Mouse (Mus musculus): ENCODE measurements around the gene Atg9a. TPM values are rescaled to one million over a fixed set of nuclear protein-coding genes. Genes with fewer than 3 reads are reported as not detected.

The Atg9a gene
- 23.3 and 27.3 TPM in 2 replicates for polyA plus RNA-seq (2015; fragmentation: Nextera tagmentation; extraction: Ambion mirVana)

DNA sequence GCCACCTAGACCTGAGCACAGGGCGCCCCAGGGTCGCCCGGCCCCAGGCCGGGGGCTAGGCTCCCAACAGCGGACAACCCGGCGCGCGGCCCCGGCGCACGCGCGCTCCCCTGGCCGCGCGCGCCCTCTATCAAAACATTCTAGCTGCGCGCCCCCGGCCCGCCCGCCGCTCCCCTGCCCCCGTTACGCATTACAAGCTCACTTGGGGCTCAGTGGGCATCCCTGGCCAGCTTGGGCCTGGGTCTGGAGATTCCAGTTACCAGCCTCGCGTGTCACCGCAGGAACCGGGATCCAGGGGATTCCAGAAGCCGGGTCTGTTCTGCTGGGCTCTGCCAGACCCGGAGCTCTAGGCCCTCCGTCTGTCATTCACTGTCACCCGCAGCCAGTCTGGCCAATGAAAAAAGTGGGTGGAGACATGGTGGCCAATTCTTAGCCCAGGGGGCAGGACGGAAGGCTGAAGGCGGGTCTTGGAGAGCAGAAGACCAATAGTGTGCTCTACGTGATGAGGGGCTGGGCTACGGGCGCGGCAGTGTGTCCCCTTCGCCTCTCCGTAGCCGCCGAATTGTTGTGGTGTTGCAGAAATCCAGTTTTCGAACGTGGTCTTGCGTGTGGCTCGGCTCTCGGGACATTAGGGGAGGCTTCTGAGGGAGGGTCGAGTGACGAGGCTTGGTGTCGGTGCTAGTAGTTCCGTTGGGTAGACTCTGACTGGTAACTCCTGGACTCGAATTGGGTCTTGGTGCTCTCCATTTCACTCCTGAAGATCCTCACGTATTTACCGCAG is at the start of gene Atg9a, which contains the start of gene Ankzf1:
Gene Atg9a, minus strand, starts transcription at position 575 of the 781 bp plus-strand sequence.
Gene Ankzf1, plus strand, starts transcription at position 530 of the 781 bp plus-strand sequence.

GRCm38 (mm10) chr1:75236117-75237050 is 44.4 kb upstream of the Atg9a start, which contains the start of gene Dnajb2:
Gene Dnajb2, plus strand, starts transcription at chr1:75236406.

DNA sequence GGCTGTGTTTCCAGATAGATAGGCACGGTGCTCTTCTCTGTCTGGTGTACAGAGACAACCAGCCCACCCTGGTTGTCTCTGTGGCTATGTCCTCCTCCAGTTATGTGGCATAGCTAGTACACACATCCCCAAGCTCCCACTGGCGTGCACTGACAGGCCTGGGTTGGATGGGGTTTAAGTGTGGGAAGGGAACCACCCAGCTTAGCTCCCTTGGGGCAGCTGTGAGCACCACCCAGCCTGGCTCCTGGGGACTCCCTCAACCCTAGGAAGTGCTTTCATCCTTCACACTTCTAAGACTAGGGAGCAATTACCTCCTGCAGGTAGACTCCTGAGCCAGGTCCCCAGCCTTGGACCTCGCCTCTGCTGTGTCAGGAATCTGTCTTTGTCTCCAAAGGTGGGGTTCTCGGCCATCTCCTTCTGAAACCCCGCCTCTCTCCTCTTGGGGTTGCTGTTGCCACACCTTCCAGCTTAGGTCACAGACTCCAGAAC is 39.7 kb upstream of the Atg9a start, which contains the start of gene A630095N17Rik:
Gene A630095N17Rik, minus strand, starts transcription at position 439 of the 489 bp plus-strand sequence.

GRCm38 (mm10) chr1:75219531-75219930 is 27.5 kb upstream of the Atg9a start, which contains the start of gene Tuba4a:
Gene Tuba4a, minus strand, starts transcription at chr1:75219865.

GRCm38 (mm10) chr1:75210136-75211087 is 18.4 kb upstream of the Atg9a start, which contains the start of the genes Glb1l and Stk16:
Gene Glb1l, minus strand, starts transcription at chr1:75210813.
Gene Stk16, plus strand, starts transcription at chr1:75210838.

DNA sequence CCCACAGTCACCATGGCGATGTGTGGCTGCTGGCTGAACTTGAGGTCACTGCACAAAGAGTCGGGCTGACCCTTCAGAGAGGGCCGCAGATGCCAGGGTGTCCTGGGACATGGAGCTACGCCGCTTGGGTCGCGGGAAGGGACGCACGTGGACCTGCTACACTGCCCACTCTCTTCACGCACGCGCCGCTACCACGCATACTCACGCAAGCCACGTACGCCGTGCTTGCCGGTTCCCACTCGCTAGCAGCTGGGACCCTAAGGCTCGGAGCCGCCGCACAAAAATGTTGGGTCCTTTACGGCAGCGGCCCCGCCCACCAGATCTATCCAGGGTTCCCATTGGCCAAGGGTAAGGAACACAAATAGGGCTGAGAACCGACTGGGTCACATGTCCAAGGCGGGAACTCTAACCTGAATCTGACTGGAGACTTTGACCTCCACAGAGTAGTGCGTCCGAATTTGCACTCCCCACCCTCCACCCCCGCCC is 11.8 kb downstream of the Atg9a start, which contains the start of gene Abcb6:
Gene Abcb6, minus strand, starts transcription at position 288 of the 486 bp plus-strand sequence.

DNA sequence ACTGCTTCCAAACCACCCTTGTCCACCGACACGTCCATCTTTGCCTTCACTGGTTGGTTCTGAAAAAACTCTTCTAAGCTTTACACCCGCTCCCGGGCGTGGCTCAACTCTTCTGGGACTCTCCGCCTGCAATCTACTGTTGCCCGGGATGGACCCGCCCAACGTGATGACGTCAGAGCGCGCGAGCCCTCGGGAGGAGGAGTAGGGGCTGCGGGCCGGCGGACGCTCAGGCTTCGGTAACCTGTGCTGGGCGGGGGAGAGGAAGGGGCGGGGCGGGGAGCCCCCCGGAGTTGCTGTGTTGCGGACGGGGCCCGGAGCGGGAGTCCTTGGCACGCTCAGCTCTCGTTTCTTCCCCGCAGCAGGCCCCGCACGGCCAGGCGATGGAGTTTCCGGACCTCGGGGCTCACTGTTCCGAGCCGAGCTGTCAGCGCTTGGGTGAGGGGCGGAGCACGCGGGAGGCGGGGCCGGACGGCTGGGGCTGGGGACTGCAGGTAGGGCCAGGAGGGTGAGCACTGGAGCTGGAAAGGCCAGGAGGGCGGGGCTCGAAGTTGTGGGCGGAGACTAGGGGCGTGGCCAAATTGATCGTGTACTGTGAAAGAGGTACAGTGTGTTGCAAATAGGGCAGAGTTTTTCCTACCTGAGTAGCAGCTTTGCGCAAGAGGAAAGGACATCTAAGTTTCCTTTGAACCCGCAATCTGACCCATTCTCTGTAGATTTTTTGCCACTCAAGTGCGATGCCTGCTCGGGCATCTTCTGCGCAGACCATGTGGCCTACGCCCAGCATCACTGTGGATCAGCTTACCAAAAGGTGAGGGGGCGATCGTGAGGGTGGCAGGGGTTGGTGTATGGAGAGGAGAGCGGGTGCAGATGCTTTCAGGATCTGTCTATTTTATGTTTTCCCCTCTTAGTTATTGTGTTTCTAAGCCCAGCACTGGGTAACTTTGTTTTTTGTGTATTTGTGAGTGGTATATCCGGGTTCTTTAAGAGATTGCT is 23.2 kb downstream of the Atg9a start, which contains the start of gene Zfand2b:
Gene Zfand2b, plus strand, starts transcription at position 175 of the 993 bp plus-strand sequence.

DNA sequence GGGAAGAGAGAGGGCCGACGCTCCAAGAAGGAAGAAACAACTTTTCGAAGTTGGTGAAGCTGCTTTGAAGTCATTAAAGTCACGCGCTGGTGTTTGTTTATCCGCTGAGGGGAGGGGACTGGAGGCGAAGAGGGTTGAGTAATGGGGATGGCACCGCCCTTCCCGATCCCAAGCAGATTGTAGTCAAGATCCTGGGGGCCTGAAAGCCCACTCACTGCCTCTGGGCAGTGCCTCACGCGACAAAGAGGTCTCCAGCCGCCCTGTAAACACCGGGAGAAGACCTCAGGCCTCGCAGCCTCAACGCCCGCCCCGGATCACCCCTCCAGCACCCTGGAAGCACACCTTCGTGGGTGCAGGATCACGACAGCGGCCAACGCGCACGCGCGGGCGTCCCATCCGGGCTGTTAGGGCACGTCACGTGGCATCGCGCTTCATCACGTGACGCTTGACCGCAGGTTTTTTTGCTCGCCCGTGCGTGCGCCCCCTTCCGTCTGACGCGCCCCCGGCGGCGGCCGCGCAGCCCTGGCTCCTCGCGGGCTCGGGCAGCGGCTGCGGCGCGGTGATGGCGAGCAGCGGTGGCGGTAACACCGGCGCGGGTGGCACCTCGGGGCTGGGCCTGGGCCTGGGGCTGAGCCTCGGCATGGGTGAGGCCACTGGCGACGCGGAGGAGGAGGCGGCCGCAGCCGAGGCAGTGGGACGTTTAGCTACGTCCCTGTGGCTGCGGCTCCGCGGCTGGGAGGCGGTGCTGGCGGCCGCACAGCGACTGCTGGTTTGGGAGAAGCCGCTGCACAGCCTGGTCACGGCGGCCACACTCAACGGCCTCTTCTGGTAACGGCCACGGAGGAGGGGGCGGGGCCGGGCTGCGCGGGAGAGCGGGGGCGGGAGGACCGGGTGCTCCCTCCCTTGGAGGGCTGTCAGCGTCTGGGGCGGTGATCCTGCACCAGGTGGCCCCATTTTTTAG is 49.4 kb downstream of the Atg9a start, which contains the start of the genes Cnppd1 and Retreg2:
Gene Cnppd1, minus strand, starts transcription at position 411 of the 961 bp plus-strand sequence.
Gene Retreg2, plus strand, starts transcription at position 478 of the 961 bp plus-strand sequence.

GRCm38 (mm10) chr1:75133421-75134207 is 58.4 kb downstream of the Atg9a start, which contains the start of gene Slc23a3:
Gene Slc23a3, minus strand, starts transcription at chr1:75133890.

Small RNA genes within 50 kb of the gene (microRNA-seq; reads per million reads assigned to microRNA genes)
- gene Gm27943 (ENCODE audit: borderline replicate concordance, insufficient number of aligned reads) = not detected

Other genes starting within 250 kb of the Atg9a start
- 0.14 and 0.22 TPM in 2 replicates for gene Ihh, start 240.5 kb downstream of the Atg9a start, polyA plus RNA-seq (2015; fragmentation: Nextera tagmentation; extraction: Ambion mirVana)
- gene Nhej1, start 67.0 kb downstream of the Atg9a start, polyA plus RNA-seq (2015; fragmentation: Nextera tagmentation; extraction: Ambion mirVana) = 6.6 and 7.8 TPM in 2 replicates
- 0.58 and 1.6 TPM in 2 replicates for gene Slc23a3, start 58.3 kb downstream of the Atg9a start, polyA plus RNA-seq (2015; fragmentation: Nextera tagmentation; extraction: Ambion mirVana)
- 27.1 and 45.5 TPM in 2 replicates for gene Cnppd1, start 49.5 kb downstream of the Atg9a start, polyA plus RNA-seq (2015; fragmentation: Nextera tagmentation; extraction: Ambion mirVana)
- gene Retreg2, start 49.4 kb downstream of the Atg9a start, polyA plus RNA-seq (2015; fragmentation: Nextera tagmentation; extraction: Ambion mirVana) = 61.8 and 69.4 TPM in 2 replicates
- gene Zfand2b, start 23.6 kb downstream of the Atg9a start, polyA plus RNA-seq (2015; fragmentation: Nextera tagmentation; extraction: Ambion mirVana) = 41.2 and 47.4 TPM in 2 replicates
- gene Abcb6, start 11.8 kb downstream of the Atg9a start, polyA plus RNA-seq (2015; fragmentation: Nextera tagmentation; extraction: Ambion mirVana) = 17.2 and 24.7 TPM in 2 replicates
- gene Ankzf1, start within 50 bp of the Atg9a start, polyA plus RNA-seq (2015; fragmentation: Nextera tagmentation; extraction: Ambion mirVana) = 11.5 and 19.9 TPM in 2 replicates
- 8.6 and 14.4 TPM in 2 replicates for gene Glb1l, start 18.6 kb upstream of the Atg9a start, polyA plus RNA-seq (2015; fragmentation: Nextera tagmentation; extraction: Ambion mirVana)
- 65.9 and 90.8 TPM in 2 replicates for gene Stk16, start 18.6 kb upstream of the Atg9a start, polyA plus RNA-seq (2015; fragmentation: Nextera tagmentation; extraction: Ambion mirVana)
- 20.2 and 27.9 TPM in 2 replicates for gene Tuba4a, start 27.7 kb upstream of the Atg9a start, polyA plus RNA-seq (2015; fragmentation: Nextera tagmentation; extraction: Ambion mirVana)
- not detected in 2 replicates for gene A630095N17Rik, start 39.9 kb upstream of the Atg9a start, polyA plus RNA-seq (2015; fragmentation: Nextera tagmentation; extraction: Ambion mirVana)
- gene Dnajb2, start 44.2 kb upstream of the Atg9a start, polyA plus RNA-seq (2015; fragmentation: Nextera tagmentation; extraction: Ambion mirVana) = 21.8 and 24.0 TPM in 2 replicates
- gene Ptprn, start 72.3 kb upstream of the Atg9a start, polyA plus RNA-seq (2015; fragmentation: Nextera tagmentation; extraction: Ambion mirVana) = 33.3 and 44.0 TPM in 2 replicates
- gene Resp18, start 86.2 kb upstream of the Atg9a start, polyA plus RNA-seq (2015; fragmentation: Nextera tagmentation; extraction: Ambion mirVana) = 153 and 191 TPM in 2 replicates
- 133 and 170 TPM in 2 replicates for gene Dnpep, start 125.8 kb upstream of the Atg9a start, polyA plus RNA-seq (2015; fragmentation: Nextera tagmentation; extraction: Ambion mirVana)
- 22.3 and 29.9 TPM in 2 replicates for gene Des, start 168.1 kb upstream of the Atg9a start, polyA plus RNA-seq (2015; fragmentation: Nextera tagmentation; extraction: Ambion mirVana)
- gene Speg, start 183.1 kb upstream of the Atg9a start, polyA plus RNA-seq (2015; fragmentation: Nextera tagmentation; extraction: Ambion mirVana) = 37.1 and 42.3 TPM in 2 replicates
- 68.1 and 95.9 TPM in 2 replicates for gene Gmppa, start 243.7 kb upstream of the Atg9a start, polyA plus RNA-seq (2015; fragmentation: Nextera tagmentation; extraction: Ambion mirVana)

Data from adrenal gland, postnatal 0 days (tissue).